Mouse (Mus musculus): Measurements from ENCODE around the gene Ikbke. TPM values are rescaled to one million over a fixed set of nuclear protein-coding genes. Genes with fewer than 3 reads are reported as not detected.
A peak's percentile ranks its signal among the peaks of the same experiment; 100 is the strongest.
"Not testable (repeated sequence)": the region's sequence is repeated elsewhere in the genome, so short reads cannot be mapped to it uniquely, and the experiment has no call there.

The Ikbke gene
- total RNA-seq, 4 experiments from 2014 or later, result 0.41 to 1.4 (median 0.70) TPM; not detected in 1

GRCm38 (mm10) chr1:131281731-131282130 lies 2.3 kb upstream of the Ikbke start:
- DNase-seq (ENCODE audit: low spot score in 2 of 2), result no peak

GRCm38 (mm10) chr1:131280280-131280679 lies 874 bp upstream of the Ikbke start:
- no peak for DNase-seq (ENCODE audit: low spot score in 2 of 2)

- no peak for DNase-seq (ENCODE audit: low spot score in 2 of 2)
Measured at GRCm38 (mm10) chr1:131278606-131279455, 575 bp downstream of the Ikbke start.

GRCm38 (mm10) chr1:131276831-131277230 lies 2.6 kb downstream of the Ikbke start:
- no peak for DNase-seq (ENCODE audit: low spot score in 2 of 2)

- no peak for DNase-seq (ENCODE audit: low spot score in 2 of 2)
Measured at GRCm38 (mm10) chr1:131275577-131275976, 3.8 kb downstream of the Ikbke start.

GRCm38 (mm10) chr1:131274725-131275539 lies 4.5 kb downstream of the Ikbke start:
- DNase-seq (ENCODE audit: low spot score in 2 of 2), result no peak

- peak; percentile 31 to 38 for DNase-seq (ENCODE audit: low spot score in 2 of 2)
Measured at GRCm38 (mm10) chr1:131269797-131270578, 9.4 kb downstream of the Ikbke start.

GRCm38 (mm10) chr1:131268776-131269175 lies 10.6 kb downstream of the Ikbke start:
- DNase-seq (ENCODE audit: low spot score in 2 of 2), result no peak

GRCm38 (mm10) chr1:131263905-131264304 lies 15.5 kb downstream of the Ikbke start:
- DNase-seq (ENCODE audit: low spot score in 2 of 2), result no peak

GRCm38 (mm10) chr1:131260309-131260656 lies 19.1 kb downstream of the Ikbke start:
- peak in 1 of 2 experiments; percentile 32 for DNase-seq (ENCODE audit: low spot score in 2 of 2)

GRCm38 (mm10) chr1:131259632-131260308 lies 19.6 kb downstream of the Ikbke start:
- no peak for DNase-seq (ENCODE audit: low spot score in 2 of 2)

- no peak for DNase-seq (ENCODE audit: low spot score in 2 of 2)
Measured at GRCm38 (mm10) chr1:131257288-131257687, 22.1 kb downstream of the Ikbke start.

- not testable (repeated sequence) for DNase-seq (ENCODE audit: low spot score in 2 of 2)
Measured at GRCm38 (mm10) chr1:131252516-131253250, 26.7 kb downstream of the Ikbke start.

- DNase-seq (ENCODE audit: low spot score in 2 of 2), result no peak
Measured at GRCm38 (mm10) chr1:131246433-131247395, 32.7 kb downstream of the Ikbke start.

- DNase-seq (ENCODE audit: low spot score in 2 of 2), result peak in 1 of 2 experiments; percentile 27
Measured at GRCm38 (mm10) chr1:131245926-131246325, 33.5 kb downstream of the Ikbke start.

GRCm38 (mm10) chr1:131245089-131245856 lies 34.1 kb downstream of the Ikbke start, which contains the start of gene Rassf5:
Gene Rassf5, minus strand, starts transcription at chr1:131245258.
- peak; percentile 56 to 62 for DNase-seq (ENCODE audit: low spot score in 2 of 2)

- DNase-seq (ENCODE audit: low spot score in 2 of 2), result no peak
Measured at GRCm38 (mm10) chr1:131244536-131245088, 34.8 kb downstream of the Ikbke start.

- no peak for DNase-seq (ENCODE audit: low spot score in 2 of 2)
Measured at GRCm38 (mm10) chr1:131242956-131243355, 36.5 kb downstream of the Ikbke start.
